Mouse (Mus musculus) left cerebral cortex, adult 8-10 months (tissue): ENCODE data around the gene Rab23. TPM values are rescaled to one million over a fixed set of nuclear protein-coding genes. Genes with fewer than 3 reads are reported as not detected.
"Not testable (repeated sequence)": the region's sequence is repeated elsewhere in the genome, so short reads cannot be mapped to it uniquely, and the experiment has no call there.

ENCODE experiments used
- DNase-seq, 2 experiments: peaks; one replicate each; pipeline ENCODE4 v3.0.0; 2022; ENCODE audit warnings: low spot score in 2 of 2
- total RNA-seq, 4 experiments: library from RNA; stranded (reverse); gene quantifications; 2 replicates each; pipeline ENCODE4 v1.2.4; 2022

Gene Rab23
- total RNA-seq, 4 experiments from 2014 or later, result 24.1 to 30.2 (median 27.6) TPM

GRCm38 (mm10) chr1:33733044-33733443 lies 13.4 kb downstream of the Rab23 start:
- DNase-seq, result no peak

- DNase-seq, result no peak
Observed at GRCm38 (mm10) chr1:33734001-33734685, 14.5 kb downstream of the Rab23 start.

GRCm38 (mm10) chr1:33738281-33738680 lies 18.6 kb downstream of the Rab23 start:
- no peak for DNase-seq

- DNase-seq, result no peak
Observed at GRCm38 (mm10) chr1:33738681-33739278, 19.1 kb downstream of the Rab23 start.

- peak in 1 of 2 experiments; percentile 67 for DNase-seq
Observed at GRCm38 (mm10) chr1:33739302-33739701, 19.6 kb downstream of the Rab23 start.

GRCm38 (mm10) chr1:33742903-33743302 lies 23.2 kb downstream of the Rab23 start:
- no peak for DNase-seq

- not testable (repeated sequence) for DNase-seq
Observed at GRCm38 (mm10) chr1:33744815-33745214, 25.1 kb downstream of the Rab23 start.

- no peak for DNase-seq
Observed at GRCm38 (mm10) chr1:33745901-33746300, 26.2 kb downstream of the Rab23 start.

GRCm38 (mm10) chr1:33749109-33749508 lies 29.4 kb downstream of the Rab23 start:
- DNase-seq, result no peak

GRCm38 (mm10) chr1:33749709-33750108 lies 30.0 kb downstream of the Rab23 start:
- not testable (repeated sequence) for DNase-seq

GRCm38 (mm10) chr1:33751283-33751682 lies 31.6 kb downstream of the Rab23 start:
- peak in 1 of 2 experiments; percentile 71 for DNase-seq

- no peak for DNase-seq
Observed at GRCm38 (mm10) chr1:33754089-33754488, 34.4 kb downstream of the Rab23 start.

- DNase-seq, result no peak
Observed at GRCm38 (mm10) chr1:33754965-33755735, 35.5 kb downstream of the Rab23 start.

GRCm38 (mm10) chr1:33755799-33756198 lies 36.1 kb downstream of the Rab23 start:
- no peak for DNase-seq

GRCm38 (mm10) chr1:33756258-33757032 lies 36.8 kb downstream of the Rab23 start:
- no peak for DNase-seq

- DNase-seq, result no peak
Observed at GRCm38 (mm10) chr1:33757033-33757413, 37.3 kb downstream of the Rab23 start.

- peak in 1 of 2 experiments; percentile 48 for DNase-seq
Observed at GRCm38 (mm10) chr1:33757491-33758041, 37.9 kb downstream of the Rab23 start, which contains the start of gene Bag2. Gene Bag2 (minus strand): TSS chr1:33757795.

GRCm38 (mm10) chr1:33758488-33758887 lies 38.8 kb downstream of the Rab23 start:
- DNase-seq, result no peak

GRCm38 (mm10) chr1:33763826-33764225 lies 44.1 kb downstream of the Rab23 start:
- no peak for DNase-seq

- DNase-seq, result no peak
Observed at GRCm38 (mm10) chr1:33765468-33766080, 45.9 kb downstream of the Rab23 start.
